Mouse (Mus musculus): Measurements from ENCODE around the gene Sult6b2.

The Sult6b2 gene

GRCm38 (mm10) chr6:142804402-142804801 lies at the start of gene Sult6b2:
Sult6b2 (minus strand) TSS chr6:142804502.
- no peak for DNase-seq (ENCODE audit: extremely low spot score)

GRCm38 (mm10) chr6:142852419-142853377 lies 48.4 kb upstream of the Sult6b2 start:
- no peak for DNase-seq (ENCODE audit: extremely low spot score)

- DNase-seq (ENCODE audit: extremely low spot score): no peak
Measured at GRCm38 (mm10) chr6:142850436-142850835, 46.1 kb upstream of the Sult6b2 start.

GRCm38 (mm10) chr6:142849326-142849725 lies 45.0 kb upstream of the Sult6b2 start:
- DNase-seq (ENCODE audit: extremely low spot score): no peak

GRCm38 (mm10) chr6:142847914-142848674 lies 43.8 kb upstream of the Sult6b2 start:
- no peak for DNase-seq (ENCODE audit: extremely low spot score)

- DNase-seq (ENCODE audit: extremely low spot score): no peak
Measured at GRCm38 (mm10) chr6:142846855-142847254, 42.6 kb upstream of the Sult6b2 start.

DNA sequence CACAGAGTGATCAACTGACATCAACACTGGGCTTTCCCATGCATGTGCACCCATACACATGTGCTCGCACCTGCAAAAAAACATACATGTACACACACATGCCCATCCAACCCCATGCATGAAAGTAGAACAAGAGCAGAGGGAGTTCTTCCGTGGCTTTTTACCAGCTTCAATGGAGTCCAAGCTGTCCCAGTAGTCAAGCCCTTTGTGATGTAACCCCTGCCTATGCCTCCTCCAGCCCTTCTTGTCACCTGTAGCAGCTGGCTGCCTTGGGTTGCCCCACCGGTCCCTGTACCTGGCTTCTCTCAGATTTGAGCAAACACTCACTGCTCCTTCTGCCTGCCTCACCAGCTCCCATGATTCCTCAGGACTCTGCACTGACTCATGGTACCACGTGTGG lies 40.8 kb upstream of the Sult6b2 start:
- no peak for DNase-seq (ENCODE audit: extremely low spot score)

GRCm38 (mm10) chr6:142844061-142844460 lies 39.8 kb upstream of the Sult6b2 start:
- DNase-seq (ENCODE audit: extremely low spot score): no peak

DNA sequence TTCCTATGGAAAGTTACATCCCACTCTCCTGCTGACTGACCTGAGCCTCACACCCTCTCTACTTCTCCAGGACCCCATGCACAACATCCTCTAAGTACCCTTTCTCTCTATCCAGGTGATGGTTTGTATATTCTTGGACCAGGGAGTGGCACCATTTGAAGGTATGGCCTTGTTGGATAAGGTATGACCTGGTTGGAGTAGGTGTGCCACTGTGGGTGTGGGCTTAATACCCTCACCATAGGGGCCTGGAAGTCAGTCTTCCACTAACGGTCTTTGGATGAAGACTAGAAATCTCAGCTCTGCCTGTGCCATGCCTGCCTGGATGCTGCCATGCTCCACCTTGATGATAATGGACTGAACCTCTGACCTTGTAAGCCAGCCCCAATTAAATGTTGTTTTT lies 34.2 kb upstream of the Sult6b2 start:
- DNase-seq (ENCODE audit: extremely low spot score): no peak

DNA sequence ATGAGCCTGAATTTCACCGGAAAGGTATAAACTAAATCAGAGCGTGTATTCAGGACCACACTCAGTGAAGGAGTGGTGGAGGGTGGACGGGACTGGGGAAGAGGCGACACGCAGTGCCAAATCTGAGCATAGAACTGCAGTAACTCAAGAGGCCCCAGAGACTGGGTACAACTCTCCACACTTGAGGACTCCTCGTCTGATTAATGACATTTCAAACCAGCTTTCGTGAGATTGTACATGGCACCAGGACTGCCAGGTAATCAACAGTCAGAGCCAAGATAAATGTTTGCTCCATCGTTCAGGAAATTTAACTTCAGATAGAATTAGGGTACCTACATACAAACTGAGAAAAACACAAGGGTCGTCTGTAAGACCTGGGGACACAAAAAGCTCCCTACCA lies 33.0 kb upstream of the Sult6b2 start:
- DNase-seq (ENCODE audit: extremely low spot score): no peak

GRCm38 (mm10) chr6:142835726-142836125 lies 31.4 kb upstream of the Sult6b2 start:
- peak; percentile 25 for DNase-seq (ENCODE audit: extremely low spot score)

DNA sequence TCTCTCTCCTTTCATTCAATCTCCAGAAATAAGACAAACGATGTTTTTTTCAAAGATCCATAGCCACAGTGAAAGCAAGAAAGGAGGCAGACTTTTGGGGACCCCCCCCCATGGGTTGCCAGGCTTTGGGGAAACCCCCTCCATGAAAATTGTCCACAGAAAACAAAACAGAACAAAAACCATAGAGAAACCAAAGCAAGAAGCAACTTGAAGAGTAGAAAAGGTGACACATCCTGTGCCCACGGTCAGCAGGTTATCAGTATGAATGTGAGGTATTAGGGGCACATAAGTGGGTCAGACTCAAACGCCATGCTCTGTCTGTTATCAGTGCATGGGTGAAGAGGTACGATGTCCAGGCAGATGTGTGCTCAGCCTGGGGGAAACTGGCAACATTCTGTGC lies 30.6 kb upstream of the Sult6b2 start:
- DNase-seq (ENCODE audit: extremely low spot score): no peak

- no peak for DNase-seq (ENCODE audit: extremely low spot score)
Measured at GRCm38 (mm10) chr6:142831706-142832105, 27.4 kb upstream of the Sult6b2 start.

DNA sequence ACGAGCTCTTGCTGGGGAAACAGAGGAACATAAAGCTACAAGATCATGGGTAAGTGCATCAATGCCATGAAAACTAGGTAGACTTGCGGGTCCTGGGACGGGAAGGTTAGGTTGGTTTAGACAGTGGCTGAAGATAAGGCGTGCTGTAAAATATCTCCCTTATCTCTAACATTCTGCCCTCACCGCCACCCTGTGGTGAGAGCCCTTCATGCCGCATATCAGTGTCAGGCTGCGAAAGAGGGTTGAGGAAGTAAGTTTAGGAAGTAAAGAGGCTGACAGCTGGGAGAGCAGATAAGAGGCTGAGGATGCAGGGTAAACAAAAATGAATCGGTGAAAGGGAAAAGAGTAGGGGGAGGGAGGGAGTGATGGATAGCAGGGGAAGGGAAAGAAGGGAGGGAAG lies 26.9 kb upstream of the Sult6b2 start:
- DNase-seq (ENCODE audit: extremely low spot score): no peak

DNA sequence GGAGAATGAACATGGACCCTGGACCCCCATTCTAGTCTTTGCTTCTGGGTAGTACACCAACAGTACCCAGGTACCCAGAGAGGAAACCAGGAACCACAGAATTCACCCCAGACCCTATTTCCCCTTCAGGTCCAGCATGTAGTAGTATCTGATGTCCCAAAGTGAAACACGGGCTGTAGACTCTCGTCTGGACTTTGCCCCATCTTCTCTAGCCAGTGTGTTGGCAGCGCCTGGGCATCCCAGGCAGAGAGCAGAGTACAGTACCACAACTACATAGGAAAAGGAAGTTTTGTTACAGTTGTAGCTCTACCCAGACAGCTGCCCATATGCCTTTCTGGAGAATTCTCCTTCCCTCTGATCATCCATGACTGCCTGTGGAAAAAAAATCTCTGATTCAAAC lies 25.9 kb upstream of the Sult6b2 start:
- DNase-seq (ENCODE audit: extremely low spot score): no peak

GRCm38 (mm10) chr6:142825449-142825848 lies 21.1 kb upstream of the Sult6b2 start:
- no peak for DNase-seq (ENCODE audit: extremely low spot score)

DNA sequence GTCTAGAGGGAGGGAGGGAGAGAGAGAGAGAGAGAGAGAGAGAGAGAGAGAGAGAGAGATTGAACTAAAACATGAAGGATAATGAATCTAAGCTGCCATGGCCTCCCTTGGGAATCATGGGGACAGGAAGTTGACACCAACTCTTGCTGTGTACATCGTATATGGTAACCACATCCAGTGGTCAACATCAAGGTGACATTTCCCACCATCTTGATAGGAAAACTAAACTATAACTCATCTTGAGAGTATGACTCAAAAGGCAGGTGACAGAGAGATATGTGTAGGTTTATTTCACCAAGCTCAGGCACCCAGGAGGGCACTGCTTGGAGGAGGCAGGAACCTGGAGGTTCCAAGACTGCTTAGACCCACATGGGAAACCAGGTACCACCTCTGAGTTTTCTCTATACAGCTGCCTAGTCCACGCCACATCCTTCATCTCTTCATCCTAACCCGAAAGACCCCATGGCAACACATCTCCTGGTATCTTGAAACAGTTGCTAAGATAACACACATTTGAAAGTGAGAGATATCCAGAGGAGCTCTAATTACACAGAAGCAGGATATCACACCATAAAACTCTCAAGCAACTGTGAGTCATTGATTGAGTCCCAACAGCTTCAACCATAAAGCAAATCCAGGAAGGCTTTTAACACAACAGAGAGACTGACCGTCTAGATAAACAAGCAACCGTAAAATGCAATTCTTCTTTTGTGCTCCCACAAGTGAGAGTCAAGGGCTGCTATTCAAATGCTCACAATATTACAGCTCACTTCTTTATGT lies 18.9 kb upstream of the Sult6b2 start:
- no peak for DNase-seq (ENCODE audit: extremely low spot score)

GRCm38 (mm10) chr6:142818306-142818705 lies 14.0 kb upstream of the Sult6b2 start:
- DNase-seq (ENCODE audit: extremely low spot score): no peak

- DNase-seq (ENCODE audit: extremely low spot score): no peak
Measured at GRCm38 (mm10) chr6:142815513-142815912, 11.2 kb upstream of the Sult6b2 start.

- DNase-seq (ENCODE audit: extremely low spot score): peak; percentile 86
Measured at GRCm38 (mm10) chr6:142814495-142814921, 10.2 kb upstream of the Sult6b2 start.

DNA sequence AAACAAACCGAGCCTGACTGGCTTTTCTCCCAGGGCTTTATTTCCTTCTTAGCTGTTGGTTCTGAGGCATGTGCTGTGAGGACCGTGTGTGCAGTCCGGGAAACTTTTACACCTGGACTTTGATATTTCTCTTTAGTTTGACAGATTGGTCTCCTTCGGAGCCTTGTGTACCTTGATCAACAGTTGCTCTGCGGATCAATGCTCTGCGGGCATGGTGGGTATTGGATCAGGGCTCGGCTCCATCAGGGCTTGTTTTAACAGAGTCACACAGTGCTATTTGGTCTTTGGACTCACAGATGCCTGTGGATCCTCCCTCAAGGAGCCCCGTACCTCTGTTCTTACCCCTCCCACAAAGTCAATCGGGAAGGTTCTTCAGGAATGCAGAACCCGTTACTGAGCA lies 9.7 kb upstream of the Sult6b2 start:
- no peak for DNase-seq (ENCODE audit: extremely low spot score)

- DNase-seq (ENCODE audit: extremely low spot score): no peak
Measured at GRCm38 (mm10) chr6:142812969-142813368, 8.7 kb upstream of the Sult6b2 start.
